Mouse (Mus musculus): ENCODE data around the gene Cav2.

DNA sequence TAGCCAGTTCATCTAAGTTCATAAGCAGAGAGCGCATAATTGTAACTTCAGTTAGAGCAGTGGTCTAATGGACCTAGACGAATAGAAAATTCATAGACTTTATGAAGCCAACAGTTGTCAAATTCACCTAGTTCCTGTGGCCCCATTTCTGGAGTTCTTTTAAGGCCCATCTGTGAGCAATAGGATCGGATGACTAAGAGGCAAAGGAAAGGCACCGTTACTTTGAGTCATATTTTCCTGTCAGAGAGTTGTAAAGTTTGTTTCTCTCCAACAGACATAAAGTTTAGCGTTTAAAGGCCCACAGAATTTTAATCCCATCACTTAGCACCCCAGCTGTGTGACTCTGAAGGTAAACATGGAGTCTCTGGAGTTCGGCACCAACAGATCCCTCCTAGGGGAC is 41.0 kb downstream of the Cav2 start:
- TF ChIP-seq CTCF (IDR thresholded peaks at IDR 0.05; ENCODE audit: low read depth, low read length), result no peak
- no peak for TF ChIP-seq POLR2A (IDR thresholded peaks at IDR 0.05; ENCODE audit: extremely low read depth, insufficient read depth, low read length)
